Mouse (Mus musculus): Measurements from ENCODE around the gene 2900011O08Rik.
A peak's percentile ranks its signal among the peaks of the same experiment; 100 is the strongest.
"Not testable (repeated sequence)": the region's sequence is repeated elsewhere in the genome, so short reads cannot be mapped to it uniquely, and the experiment has no call there.

2900011O08Rik gene

DNA sequence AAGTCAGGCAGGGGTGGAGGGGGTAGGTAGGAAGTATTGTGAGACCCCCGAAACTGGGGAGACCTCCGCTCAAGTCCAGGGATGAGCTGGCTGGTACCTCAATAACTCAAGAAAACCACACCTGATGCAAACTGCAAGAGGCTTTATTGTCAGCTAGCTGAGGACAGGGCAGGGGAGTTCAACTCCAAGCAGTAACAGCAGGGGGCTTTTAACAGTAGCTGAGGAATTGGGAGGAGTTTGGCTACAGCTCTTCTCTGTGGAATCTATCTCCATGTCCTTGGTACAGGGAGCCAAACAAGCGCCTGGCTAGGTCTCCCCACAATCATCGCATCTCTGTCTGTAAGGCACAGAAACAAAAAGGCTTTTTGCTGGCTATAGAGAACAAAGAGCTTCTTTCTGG is 80.2 kb downstream of the 2900011O08Rik start:
- DNase-seq (ENCODE audit: low spot score) = not testable (repeated sequence)

DNA sequence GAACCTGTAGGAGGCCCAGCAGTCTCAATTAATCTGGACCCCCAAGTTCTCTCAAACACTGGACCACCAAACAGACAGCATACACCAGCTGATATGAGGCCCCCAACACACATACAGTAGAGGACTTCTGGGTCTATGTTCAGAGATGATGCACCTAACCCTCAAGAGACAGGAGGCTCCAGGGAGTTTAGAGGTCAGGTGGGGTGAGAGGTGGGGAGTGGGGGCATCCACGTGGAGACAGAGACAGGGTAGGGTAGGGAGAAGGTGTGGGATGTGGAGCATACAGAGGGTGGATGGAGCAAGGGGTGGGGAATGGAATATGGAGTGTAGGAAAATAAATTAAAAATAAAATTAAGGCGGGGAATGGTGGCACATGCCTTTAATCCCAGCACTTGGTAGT is 82.3 kb downstream of the 2900011O08Rik start:
- DNase-seq (ENCODE audit: low spot score) = not testable (repeated sequence)

DNA sequence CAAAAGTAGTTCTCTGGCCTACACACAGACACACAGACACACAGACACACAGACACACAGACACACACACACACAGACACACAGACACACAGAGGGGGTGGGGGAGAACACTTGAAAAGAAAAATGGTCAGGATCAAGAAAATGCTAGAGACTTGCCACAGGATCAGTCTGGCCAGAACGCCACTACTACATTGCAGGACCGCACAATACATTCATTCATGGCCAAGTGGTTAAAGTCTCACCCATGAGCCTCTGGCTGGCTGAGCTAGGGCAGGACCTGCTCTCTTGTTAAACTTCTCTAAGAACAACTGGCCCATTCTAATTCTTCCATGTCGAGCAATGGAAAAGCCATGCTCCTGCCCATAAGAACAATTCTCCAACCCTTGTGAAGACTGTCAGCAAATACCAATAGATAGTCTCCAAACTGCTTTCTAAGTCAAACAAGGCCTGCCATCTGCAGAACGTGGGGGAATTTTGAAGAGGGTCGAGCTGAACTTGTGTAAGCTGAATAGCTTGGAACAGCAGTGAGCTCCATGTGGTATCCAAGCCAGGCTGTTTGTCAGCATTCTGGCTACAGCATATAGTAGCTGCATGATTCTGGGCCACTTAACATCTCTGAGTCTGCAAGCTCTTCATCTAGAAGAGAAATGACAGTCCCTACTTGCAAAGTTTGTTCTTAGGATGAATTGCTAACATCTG is 84.2 kb downstream of the 2900011O08Rik start:
- DNase-seq (ENCODE audit: low spot score) = no peak

DNA sequence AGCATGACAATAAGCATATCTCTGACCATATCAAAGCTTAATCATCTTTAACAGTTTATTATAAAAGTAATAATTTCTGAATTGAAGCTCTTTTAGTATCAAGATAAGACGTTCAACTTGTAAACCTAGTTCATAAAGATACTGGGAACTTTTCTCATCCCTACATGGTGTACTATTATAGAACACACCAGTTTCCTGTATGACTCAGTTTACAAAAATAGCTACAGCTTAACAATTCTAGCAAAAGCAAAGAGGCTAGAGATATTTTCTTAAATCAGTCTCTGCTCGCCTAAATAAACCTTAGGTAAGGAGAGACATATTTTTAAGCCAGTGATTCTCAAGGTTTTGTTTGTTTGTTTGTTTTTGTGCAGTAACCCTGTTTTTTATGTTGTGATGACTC is 96.5 kb downstream of the 2900011O08Rik start:
- DNase-seq (ENCODE audit: low spot score) = no peak

DNA sequence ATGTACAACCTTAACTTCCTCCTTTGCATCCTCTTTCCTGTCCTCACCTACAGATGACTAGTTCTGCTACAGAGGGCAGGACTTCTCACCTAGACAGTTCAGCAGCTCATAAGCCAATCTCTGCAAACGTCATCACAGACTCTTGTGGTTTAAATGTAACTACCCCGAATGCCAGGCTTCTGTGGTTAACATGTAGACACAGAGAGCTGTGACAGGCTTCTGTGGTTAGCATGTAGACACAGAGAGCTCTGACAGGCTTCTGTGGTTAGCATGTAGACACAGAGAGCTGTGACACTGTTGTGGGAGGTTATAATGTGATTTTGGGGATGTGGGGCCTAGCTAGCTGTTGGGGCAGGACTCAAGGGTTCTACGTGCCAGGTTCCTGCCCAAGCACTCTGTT is 101.8 kb downstream of the 2900011O08Rik start:
- DNase-seq (ENCODE audit: low spot score) = no peak

DNA sequence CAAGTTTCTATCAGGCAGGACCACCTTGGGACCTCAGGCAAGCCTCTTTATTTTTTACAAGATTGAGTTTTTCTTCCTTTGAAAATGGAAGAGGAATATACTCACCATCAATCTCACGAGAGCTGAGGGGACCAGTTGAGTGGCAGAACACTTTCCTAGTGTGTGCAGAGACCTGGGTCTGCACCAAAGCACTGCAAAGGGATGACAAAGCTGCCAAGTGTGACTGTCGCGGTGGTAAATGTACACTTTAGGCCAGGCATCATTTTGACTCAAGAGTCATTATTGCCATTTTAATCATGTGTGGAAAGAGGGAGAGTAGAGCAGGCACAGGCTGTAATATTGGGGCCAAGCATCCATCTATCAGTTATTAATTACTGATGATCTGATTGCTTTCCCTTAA is 102.9 kb downstream of the 2900011O08Rik start:
- DNase-seq (ENCODE audit: low spot score) = no peak

DNA sequence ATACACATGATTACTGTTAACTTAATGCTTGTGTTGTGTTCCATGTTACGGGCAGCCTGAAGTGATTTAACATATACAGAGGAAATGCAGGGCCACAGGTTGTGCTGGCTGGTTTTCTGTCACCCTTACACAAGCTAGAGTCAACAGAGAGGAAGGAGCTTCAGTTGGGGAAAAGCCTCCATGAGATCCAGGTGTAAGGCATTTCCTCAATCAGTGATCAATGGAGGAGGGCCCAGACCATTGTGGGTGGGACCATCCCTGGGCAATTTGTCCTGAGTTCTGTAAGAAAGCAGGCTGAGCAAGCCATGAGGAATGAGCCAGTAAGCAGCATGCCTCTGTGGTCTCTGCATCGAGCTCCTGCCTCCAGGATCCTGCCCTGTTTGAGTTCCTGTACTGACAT is 105.4 kb downstream of the 2900011O08Rik start:
- no peak for DNase-seq (ENCODE audit: low spot score)

DNA sequence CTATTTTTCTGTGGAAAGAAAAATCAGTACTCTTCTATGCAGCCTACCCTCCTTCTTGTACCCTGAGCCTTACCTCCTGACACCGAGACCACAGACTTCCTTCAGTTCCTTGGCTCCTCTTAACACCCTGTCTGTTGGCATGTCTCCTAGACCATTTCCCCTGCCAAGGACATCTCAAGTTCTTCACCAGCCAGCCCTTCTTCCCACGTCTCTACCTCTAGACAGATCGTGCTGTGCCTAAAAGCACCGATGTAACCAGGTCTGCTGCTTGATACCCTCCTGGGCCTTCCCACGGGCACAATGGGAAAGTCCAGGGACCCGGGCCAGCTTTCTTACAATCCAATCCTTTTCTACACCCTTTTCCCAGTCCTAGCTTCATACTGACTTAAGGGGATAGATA is 119.5 kb downstream of the 2900011O08Rik start:
- peak; percentile 26 for DNase-seq (ENCODE audit: low spot score)

DNA sequence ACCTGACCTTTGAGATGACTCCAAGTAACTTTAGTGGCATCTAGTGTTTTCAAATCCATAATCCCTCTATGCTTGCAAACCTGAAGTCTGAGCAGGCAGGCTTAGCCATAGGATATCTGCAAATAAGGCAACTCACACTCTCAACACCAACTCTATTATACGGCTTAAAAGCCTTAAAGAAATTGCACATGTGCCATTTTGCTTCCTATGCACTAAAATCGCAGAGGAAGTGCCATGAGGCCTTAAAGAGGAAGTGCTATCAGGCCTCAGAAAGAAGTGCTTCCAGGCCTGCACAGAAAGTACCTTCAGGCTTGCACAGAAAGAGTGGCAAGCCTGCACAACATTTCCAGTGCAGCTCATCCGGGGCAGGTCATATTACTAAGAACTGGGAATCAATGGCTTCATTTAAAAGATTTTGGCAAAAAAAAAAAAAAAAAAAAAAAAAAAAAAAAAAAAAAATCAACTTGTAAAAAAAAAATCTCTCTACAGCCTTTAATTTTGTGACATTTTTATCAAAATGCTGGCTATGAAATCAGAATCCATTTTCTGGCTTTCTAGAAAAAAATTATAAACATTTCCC is 123.3 kb downstream of the 2900011O08Rik start:
- DNase-seq (ENCODE audit: low spot score) = no peak

DNA sequence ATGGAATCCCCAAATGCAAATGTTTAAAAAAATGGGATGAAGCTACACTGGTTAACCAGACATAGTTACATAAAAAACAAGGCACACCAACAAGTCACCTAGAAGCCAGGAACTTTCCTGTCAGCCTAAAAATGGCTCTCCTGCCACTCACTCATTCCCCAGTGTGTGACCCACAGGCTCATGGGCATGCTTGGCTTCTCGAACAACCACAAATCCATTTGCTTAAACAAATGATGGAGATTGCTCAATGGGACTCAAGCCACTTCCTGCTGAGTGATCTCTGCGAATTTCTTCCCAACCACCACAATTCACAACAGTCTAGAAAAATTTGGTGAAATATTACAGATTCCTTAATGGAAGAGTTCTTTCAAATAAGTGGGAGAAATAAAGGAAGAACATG is 124.5 kb downstream of the 2900011O08Rik start:
- DNase-seq (ENCODE audit: low spot score) = no peak

DNA sequence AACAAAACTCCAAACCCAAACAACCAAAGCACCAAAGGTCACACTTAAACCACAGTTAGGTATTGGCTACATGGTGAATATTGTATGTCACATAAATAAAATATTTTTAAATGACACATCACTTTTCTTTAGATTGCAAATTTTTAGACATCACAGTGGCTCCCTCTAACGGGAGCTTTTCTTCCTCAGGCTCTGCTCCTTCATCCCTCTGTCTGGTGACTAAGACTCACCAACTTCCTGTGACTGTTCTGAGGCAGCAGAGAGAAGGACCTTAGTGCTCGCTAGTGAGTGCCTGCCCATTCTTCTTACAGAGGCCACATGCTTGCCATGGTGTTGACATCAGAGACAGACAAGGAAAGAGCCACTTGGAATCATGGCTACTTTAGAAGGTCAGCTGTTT is 125.7 kb downstream of the 2900011O08Rik start:
- DNase-seq (ENCODE audit: low spot score) = no peak

DNA sequence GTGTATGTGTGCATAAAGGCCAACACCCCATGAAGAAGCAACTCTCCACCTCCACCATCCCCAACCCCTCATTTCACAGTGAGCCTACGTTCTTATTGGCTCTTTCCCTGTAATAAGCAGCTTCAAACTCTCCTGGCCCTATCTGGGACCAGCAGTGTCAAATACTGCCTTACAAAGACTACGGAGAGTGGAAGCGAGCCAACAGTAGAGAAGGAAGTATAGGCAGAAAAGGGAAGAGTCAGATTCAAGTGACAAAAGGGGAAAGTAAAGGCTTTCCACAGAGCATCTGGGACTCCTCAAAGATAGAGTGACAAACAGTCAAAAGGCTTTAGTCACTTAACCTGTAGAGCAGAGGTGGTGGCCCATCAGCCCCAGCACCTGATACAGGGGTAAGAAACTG is 126.3 kb downstream of the 2900011O08Rik start:
- DNase-seq (ENCODE audit: low spot score) = no peak

DNA sequence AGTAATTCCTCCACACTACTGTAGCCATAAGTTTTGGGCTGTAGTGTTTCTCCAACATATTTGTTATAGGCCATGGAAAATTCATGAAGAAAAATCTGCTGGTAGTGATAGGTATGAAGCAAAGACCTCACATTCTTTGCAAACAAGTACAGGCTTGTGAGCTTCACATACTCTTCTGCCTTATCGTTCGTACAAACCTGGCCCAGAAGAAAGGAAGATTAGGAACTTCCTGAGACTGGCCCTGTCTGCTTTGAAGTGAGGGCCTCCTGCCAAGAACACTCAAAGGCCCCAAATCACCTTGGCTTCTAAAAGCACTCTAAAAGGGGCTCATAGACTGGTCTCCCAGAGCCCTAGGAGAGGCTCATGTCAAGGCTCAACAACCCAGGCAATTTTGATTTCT is 130.9 kb downstream of the 2900011O08Rik start:
- DNase-seq (ENCODE audit: low spot score) = no peak

DNA sequence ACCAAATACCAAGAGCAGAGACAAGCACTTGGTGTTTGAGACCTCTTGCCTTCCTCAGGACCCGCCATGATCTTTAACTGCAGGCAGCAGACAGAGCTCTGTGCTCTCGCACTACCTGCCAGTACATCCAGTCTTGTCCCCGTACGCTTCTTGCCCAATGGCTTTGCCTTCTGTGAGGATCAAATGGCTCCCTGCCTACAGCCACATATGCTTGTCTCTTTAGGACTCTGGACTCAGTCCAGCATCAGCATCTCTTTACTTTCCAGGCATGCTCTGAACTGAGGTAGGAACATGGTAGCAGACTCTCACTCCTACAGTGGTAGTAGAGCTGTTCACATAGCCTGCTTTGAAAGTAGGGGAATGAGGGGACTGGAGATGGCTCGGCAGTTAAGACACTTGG is 134.5 kb downstream of the 2900011O08Rik start:
- no peak for DNase-seq (ENCODE audit: low spot score)

DNA sequence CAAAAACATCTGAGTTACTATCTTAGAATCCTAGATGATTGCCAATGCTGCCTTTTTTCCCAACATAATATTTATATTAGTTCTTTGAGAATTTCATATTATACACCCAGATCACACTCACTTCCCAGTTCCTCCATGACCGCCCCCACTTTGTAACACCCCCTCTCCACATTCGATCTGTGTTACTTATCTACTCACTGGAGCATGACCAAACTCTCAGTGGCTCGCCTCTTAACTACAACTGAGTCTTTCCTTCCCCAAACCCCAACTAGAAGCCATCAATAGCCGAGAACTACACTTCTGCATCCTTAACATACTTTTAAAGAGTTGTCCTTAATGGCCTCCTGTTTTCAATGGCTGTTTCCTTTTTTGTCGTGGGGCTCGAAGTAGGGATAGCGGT is 135.2 kb downstream of the 2900011O08Rik start:
- no peak for DNase-seq (ENCODE audit: low spot score)

DNA sequence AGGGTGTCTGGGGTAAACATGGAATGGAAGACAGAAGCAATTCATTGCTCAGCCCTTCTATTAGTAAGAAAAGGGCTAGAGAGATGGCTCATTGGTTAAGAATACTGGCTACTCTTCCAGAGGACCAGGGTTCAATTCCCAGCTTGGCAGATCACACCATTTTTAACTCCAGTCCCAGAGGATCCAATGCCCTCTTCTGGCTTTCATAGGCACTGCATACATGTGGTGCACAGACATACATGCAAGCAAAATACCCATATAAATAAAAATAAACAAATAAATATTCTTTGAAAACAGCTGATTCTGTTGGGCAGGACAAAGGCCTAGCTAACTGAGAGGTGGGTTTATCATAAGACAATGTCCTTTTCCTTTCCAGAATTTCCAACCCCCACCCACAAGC is 136.2 kb downstream of the 2900011O08Rik start:
- DNase-seq (ENCODE audit: low spot score) = no peak

DNA sequence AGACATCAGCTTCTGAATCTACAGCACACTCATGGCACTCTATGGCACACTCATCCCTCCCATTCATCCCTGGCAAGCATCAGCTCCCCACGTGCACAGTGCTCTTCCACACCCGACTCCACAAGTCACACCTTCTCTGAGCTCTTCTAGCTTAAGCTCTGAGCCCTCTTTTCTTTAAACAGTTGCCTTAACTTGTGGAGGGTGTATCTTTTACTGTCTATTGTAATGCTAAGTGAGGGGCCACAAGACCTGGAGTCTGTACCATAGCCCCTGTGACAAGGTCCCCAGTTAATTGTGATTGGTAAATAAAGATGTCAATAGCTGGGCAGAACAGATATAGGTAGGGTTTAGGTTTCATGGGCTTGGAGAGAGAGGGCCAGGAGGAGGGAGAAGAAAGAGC is 137.5 kb downstream of the 2900011O08Rik start:
- no peak for DNase-seq (ENCODE audit: low spot score)

DNA sequence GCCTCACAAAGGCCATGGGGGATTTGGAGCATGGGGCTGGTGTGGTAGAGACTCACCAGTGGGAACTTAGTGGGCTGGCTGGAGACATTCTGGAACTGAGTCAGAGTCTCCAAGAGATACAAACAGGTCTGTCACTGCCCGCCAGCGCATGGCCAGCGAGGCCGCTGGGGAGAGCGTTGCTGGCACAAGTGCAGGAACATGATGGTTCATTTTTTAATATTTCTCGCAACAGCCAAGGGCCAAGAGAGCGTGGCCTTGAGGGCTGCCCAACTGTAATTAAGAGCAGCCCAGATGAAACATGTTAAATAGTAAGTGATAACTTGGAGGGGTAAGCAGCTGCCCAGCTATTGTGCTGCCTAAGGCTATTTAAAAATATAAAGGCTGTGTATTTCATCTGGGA is 138.3 kb downstream of the 2900011O08Rik start:
- DNase-seq (ENCODE audit: low spot score) = peak; percentile 75

DNA sequence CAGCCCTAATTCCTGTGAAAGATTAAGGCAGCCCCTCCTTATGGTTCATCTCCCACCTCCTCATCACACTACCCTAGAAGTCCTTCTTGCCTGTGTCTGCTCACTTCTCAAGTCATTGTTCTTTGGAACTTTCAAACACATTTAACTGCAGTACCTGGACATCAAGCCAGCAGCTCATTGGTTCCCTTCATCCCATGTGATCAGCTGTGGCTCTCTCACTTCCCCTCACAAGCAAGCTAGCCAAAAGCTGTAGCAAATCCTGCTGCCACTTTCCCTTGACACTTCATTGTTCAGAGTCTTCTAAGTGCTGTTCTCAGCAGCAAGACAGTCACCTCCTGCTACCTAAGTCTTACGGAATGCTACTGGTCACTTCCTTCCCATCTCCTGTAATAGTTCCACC is 138.8 kb downstream of the 2900011O08Rik start:
- DNase-seq (ENCODE audit: low spot score) = no peak

DNA sequence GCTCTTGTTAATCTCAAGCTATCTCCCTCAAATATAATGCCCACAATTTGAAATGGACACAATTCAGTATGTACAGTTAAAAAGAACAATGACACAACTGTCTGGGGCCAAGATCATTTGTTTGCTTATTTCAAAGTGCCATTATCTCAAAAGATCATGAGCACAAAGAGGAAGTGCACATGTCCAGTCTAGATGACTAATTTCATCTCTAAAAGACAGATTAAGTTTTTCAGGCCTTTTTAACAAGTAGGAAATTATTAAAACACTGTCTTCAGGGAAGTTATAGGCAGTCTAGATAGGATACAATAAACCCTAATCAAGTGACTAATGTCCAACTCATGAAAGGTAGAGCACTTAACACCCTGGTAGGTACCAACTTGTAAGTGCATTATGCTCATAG is 142.6 kb downstream of the 2900011O08Rik start:
- DNase-seq (ENCODE audit: low spot score) = no peak

DNA sequence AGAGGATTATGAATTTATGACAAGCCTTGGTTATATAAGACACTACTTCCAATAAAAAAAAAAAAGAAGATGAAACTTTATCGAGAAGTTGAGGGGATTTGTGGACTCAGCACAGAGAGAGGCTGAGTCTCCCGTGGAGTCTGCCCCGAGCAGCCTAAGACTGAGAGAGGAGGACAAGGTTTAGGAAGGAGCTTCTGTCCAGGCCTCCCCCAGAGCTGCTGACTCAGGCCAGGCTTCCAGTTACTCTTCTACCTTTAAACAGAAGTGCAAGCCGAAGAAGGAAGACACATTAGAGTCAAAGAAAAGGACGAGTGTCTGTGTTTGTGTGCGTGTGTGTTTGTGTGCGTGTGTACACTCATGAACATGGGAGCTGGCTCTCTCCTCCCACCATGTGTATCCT is 144.4 kb downstream of the 2900011O08Rik start:
- no peak for DNase-seq (ENCODE audit: low spot score)

DNA sequence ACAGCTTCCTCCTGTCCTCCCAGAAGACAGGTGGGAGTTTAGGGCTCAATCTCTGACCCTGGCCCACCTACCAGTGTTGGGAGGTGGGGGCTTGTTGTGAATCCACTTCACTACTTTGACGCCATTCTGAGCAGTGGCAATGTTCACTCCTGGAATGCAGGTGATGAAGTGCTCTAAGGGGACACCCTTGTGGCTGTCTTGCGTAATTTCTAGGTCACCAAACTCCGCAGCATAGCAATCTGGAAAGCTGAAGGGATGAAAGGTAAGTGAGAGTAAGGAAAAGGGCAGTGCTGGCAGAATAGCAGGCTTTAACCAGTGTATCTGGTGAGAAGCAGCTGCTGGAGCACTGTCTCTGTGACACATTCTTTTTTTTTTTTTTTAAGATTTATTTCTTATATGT is 145.0 kb downstream of the 2900011O08Rik start:
- no peak for DNase-seq (ENCODE audit: low spot score)

DNA sequence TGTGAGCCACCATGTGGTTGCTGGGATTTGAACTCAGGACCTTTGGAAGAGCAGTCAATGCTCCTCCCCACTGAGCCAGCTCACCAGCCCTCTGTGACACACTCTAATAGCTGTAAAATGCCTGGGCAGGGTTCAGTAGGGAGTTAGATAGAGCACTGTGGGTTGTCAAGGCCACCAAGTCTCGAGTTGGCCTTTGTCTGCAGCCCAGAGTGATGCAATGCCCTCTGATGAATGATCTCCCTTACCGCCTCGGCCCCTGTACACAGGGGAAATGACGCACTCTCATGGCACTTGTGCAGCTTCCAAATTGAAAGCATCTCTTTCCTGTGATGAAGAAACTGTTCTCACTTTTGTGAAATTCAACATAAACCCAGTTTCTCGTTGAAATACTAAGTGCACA is 145.4 kb downstream of the 2900011O08Rik start:
- no peak for DNase-seq (ENCODE audit: low spot score)

DNA sequence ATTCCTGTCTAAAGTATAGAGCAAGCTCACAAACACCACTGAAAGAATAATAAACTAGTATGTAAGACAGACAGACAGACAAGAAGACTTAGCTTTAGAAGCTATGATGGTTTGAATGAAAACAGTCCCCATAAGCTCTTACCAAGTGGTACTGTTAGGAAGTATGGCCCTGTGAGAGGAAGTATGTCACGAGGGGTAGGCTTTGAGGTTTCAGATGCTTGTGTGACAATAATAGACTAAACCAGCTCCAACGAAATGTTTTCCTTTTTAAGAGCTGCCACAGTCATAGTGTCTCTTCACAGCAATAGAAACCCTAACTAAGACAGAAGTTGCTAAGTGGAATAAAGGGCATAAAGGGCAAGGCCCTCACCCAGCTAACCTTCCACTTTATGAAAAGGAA is 148.6 kb downstream of the 2900011O08Rik start:
- no peak for DNase-seq (ENCODE audit: low spot score)
